In the genomic region with DNA sequence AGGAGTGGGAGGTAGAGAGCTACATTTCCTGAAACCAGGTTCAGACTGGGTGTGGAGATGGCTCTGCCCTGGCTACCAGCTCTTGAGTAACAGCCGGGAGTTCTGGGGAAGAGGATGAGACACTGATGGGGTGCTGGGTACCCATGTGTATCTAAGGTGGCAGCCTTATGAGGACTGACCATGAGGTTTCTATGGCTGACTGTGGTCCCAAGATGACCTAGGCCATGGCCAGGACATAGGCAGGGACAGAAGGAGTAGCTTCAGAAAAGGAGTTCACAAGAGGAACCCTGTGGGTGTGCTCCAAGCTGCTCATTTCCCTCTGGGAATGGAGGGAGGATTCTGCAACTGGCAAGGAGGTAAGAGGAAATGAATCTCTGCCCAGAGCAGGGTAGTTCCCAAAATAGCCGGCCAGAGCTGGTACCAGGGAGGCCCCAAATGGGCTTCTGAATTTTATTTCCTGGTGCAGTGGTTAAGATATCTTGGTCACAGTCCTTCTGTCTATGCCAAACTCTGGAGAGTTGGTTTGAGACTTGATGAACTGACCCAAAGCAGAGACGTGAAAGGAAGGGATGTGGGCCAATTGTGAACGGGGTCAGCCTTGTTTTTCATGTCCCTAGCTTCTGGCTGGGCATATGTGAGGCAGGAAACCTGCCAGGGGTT, we compare ENCODE assay signal across 12 mouse cellular contexts. TPM values are rescaled to one million over a fixed set of nuclear protein-coding genes. Genes with fewer than 3 reads are reported as not detected.
A peak's percentile ranks its signal among the peaks of the same experiment; 100 is the strongest.
DNase-seq lines count a peak whose midpoint lies in the region; ATAC-seq lines count a peak whose summit lies in the region.
"Had no signal": no experiment of that assay in that cellular context is flagged by ENCODE, and none has a peak within 500 bp of the region (broad histone marks: within the 10 kb centered on the region; RNA-seq: fewer than 3 reads in every experiment).

No protein-coding gene starts in this region.

- no peaks in the 10 kb centered on the region for H3K36me3 ChIP-seq in stomach, embryonic 16.5 days (ENCODE audit: control insufficient read depth, insufficient read depth, low read length)
- H3K36me3 ChIP-seq: hindbrain, embryonic 15.5 days had no signal

- ATAC-seq in stomach, embryonic 16.5 days (ENCODE audit: insufficient read depth, low FRiP score): no peak

- peak; percentile 51 for DNase-seq in gastrocnemius, adult 18-20 months (ENCODE audit: low spot score)
- DNase-seq in gastrocnemius, postnatal 4 days (ENCODE audit: low spot score in 2 of 2): no peak
- peak; percentile 45 to 47 for DNase-seq in right cerebral cortex, postnatal 10 days (ENCODE audit: low spot score in 2 of 2)
- no peak for DNase-seq in right cerebral cortex, postnatal 14 days
- peak; percentile 40 for DNase-seq in heart, postnatal 4 days
- DNase-seq in urinary bladder, postnatal 10 days (ENCODE audit: low spot score): no peak
- DNase-seq in thymus, postnatal 36 days: no peak
- DNase-seq: adrenal gland, adult 2 months; thymus, adult 18-20 months had no signal

- H3K9me3 ChIP-seq in stomach, embryonic 16.5 days (replicated peaks; ENCODE audit: control insufficient read depth, low read length): no peaks in the 10 kb centered on the region
- H3K9me3 ChIP-seq: hindbrain, embryonic 15.5 days had no signal

- no peak overlapping the region for H3K4me3 ChIP-seq in stomach, embryonic 16.5 days (replicated peaks; ENCODE audit: low read length)
- H3K4me3 ChIP-seq: hindbrain, embryonic 15.5 days had no signal

- peak overlapping the region; percentile 96 for H3K27ac ChIP-seq in stomach, embryonic 16.5 days (ENCODE audit: low read length)

- H3K4me1 ChIP-seq in stomach, embryonic 16.5 days (ENCODE audit: control insufficient read depth, insufficient read depth, low read length): peaks cover 31% of the 10 kb centered on the region

- no peak overlapping the region for H3K4me2 ChIP-seq in stomach, embryonic 16.5 days (ENCODE audit: low read depth, low read length)

- H3K9ac ChIP-seq in stomach, embryonic 16.5 days (ENCODE audit: low read length): peak overlapping the region; percentile 70; the same call in 1 of the 2 replicates
- H3K9ac ChIP-seq: hindbrain, embryonic 15.5 days had no signal

- H3K27me3 ChIP-seq in stomach, embryonic 16.5 days (ENCODE audit: control insufficient read depth, insufficient read depth, low read length): no peaks in the 10 kb centered on the region
- H3K27me3 ChIP-seq: hindbrain, embryonic 15.5 days had no signal

- 63% methylated on average over 4 of the region's 4 CpGs for WGBS in stomach, embryonic 16.5 days

RNA-seq across cellular contexts. Expression of gene Pfkfb4, which starts 1.6 kb away (rescaled TPM):
- total RNA-seq in gastrocnemius, adult 18-20 months (2021): 10 to 100 TPM; 18.8 to 43.0 TPM
- 10 to 100 TPM; 17.2 to 21.4 TPM for total RNA-seq in gastrocnemius, postnatal 4 days (2021)
- total RNA-seq in heart, postnatal 4 days (2021): 1 to 10 TPM; 3.4 TPM
- 10.2 and 11.2 TPM in 2 replicates for polyA plus RNA-seq in stomach, embryonic 16.5 days (2015; fragmentation: Nextera tagmentation; extraction: Ambion mirVana)

RNA-seq across cellular contexts. Expression of gene Ucn2, which starts 4.1 kb away (rescaled TPM):
- total RNA-seq in gastrocnemius, adult 18-20 months (2021): under 1 TPM; 0.27 to 0.90 TPM
- total RNA-seq in gastrocnemius, postnatal 4 days (2021): 1 to 10 TPM; 2.9 to 3.8 TPM
- total RNA-seq in heart, postnatal 4 days (2021): not detected
- 0.31 and 0.40 TPM in 2 replicates for polyA plus RNA-seq in stomach, embryonic 16.5 days (2015; fragmentation: Nextera tagmentation; extraction: Ambion mirVana)
- polyA plus RNA-seq: embryonic facial prominence, embryonic 11.5 days; hindbrain, embryonic 15.5 days had no signal

RNA-seq across cellular contexts. Expression of gene Col7a1, which starts 36.5 kb away (rescaled TPM):
- total RNA-seq in gastrocnemius, adult 18-20 months (2021): 1 to 10 TPM; 2.2 to 3.5 TPM
- total RNA-seq in gastrocnemius, postnatal 4 days (2021): 10 to 100 TPM; 16.0 to 16.4 TPM
- total RNA-seq in heart, postnatal 4 days (2021): 1 to 10 TPM in 1 of 2 experiments, under 1 TPM in 1; 0.81 to 1.3 TPM
- 6.0 and 8.5 TPM in 2 replicates for polyA plus RNA-seq in stomach, embryonic 16.5 days (2015; fragmentation: Nextera tagmentation; extraction: Ambion mirVana)

RNA-seq across cellular contexts. Expression of gene Shisa5, which starts 48.4 kb away (rescaled TPM):
- total RNA-seq in gastrocnemius, adult 18-20 months (2021): 10 to 100 TPM in 1 of 2 experiments, 1 to 10 TPM in 1; 9.8 to 15.5 TPM
- 10 to 100 TPM; 50.6 to 54.3 TPM for total RNA-seq in gastrocnemius, postnatal 4 days (2021)
- 10 to 100 TPM; 48.2 to 50.4 TPM for total RNA-seq in heart, postnatal 4 days (2021)
- polyA plus RNA-seq in stomach, embryonic 16.5 days (2015; fragmentation: Nextera tagmentation; extraction: Ambion mirVana): 132 and 161 TPM in 2 replicates

RNA-seq across cellular contexts. Expression of gene Uqcrc1, which starts 53.5 kb away (rescaled TPM):
- 100 to 1,000 TPM; 888 to 981 TPM for total RNA-seq in gastrocnemius, adult 18-20 months (2021)
- total RNA-seq in gastrocnemius, postnatal 4 days (2021): 100 to 1,000 TPM; 612 to 624 TPM
- 1,000 to 10,000 TPM; 1,397 to 1,461 TPM for total RNA-seq in heart, postnatal 4 days (2021)
- 482 and 516 TPM in 2 replicates for polyA plus RNA-seq in stomach, embryonic 16.5 days (2015; fragmentation: Nextera tagmentation; extraction: Ambion mirVana)

Comparison
In these comparisons a context has a peak if more than half of its experiments do, and no peak if none do; other contexts are left out.
1. DNase-seq: peak in gastrocnemius, adult 18-20 months (single experiment), right cerebral cortex, postnatal 10 days (2 of 2) and heart, postnatal 4 days (single experiment); none in gastrocnemius, postnatal 4 days (0 of 2), right cerebral cortex, postnatal 14 days (single experiment), urinary bladder, postnatal 10 days (single experiment) and thymus, postnatal 36 days (0 of 2).
2. RNA of gene Pfkfb4, which starts 1.6 kb away (total RNA-seq): 18.8 to 43.0 TPM in gastrocnemius, adult 18-20 months and 17.2 to 21.4 TPM in gastrocnemius, postnatal 4 days; 3.4 TPM in heart, postnatal 4 days; every median in the first group is over 4 times any median in the second.